Mouse (Mus musculus): ENCODE data around the gene Zfp644. TPM values are rescaled to one million over a fixed set of nuclear protein-coding genes. Genes with fewer than 3 reads are reported as not detected.

Gene Zfp644
- polyA plus RNA-seq, 1 experiment, result 32.0 TPM

GRCm38 (mm10) chr5:106614570-106614969 is 82.5 kb downstream of the Zfp644 start:
- no peaks in the 10 kb centered on the region for H3K27me3 ChIP-seq (ENCODE audit: control insufficient read depth, insufficient read depth, low read length)
- H3K36me3 ChIP-seq (ENCODE audit: control insufficient read depth, insufficient read depth, low read length), result peaks cover 16% of the 10 kb centered on the region
- TF ChIP-seq POLR2A (IDR thresholded peaks at IDR 0.05; ENCODE audit: control insufficient read depth, extremely low read depth, insufficient read depth, low read length, poor library complexity) (no peak), CTCF (IDR thresholded peaks at IDR 0.05; ENCODE audit: borderline replicate concordance, control insufficient read depth, extremely low read depth, insufficient read depth, low read length, poor library complexity) (no peak)
- no peak overlapping the region for H3K27ac ChIP-seq (ENCODE audit: control insufficient read depth, insufficient read depth, low read length)
- DNase-seq, result no peak
- H3K4me1 ChIP-seq (replicated peaks; ENCODE audit: control insufficient read depth, insufficient read depth, low read length), result no peaks in the 10 kb centered on the region
- WGBS, result 92% methylated on average over 7 of the region's 7 CpGs
- H3K4me3 ChIP-seq (ENCODE audit: control insufficient read depth, insufficient read depth, low read length), result no peak overlapping the region

GRCm38 (mm10) chr5:106612151-106612550 is 84.9 kb downstream of the Zfp644 start:
- 98% methylated on average over 2 of the region's 2 CpGs for WGBS
- H3K27me3 ChIP-seq (ENCODE audit: control insufficient read depth, insufficient read depth, low read length), result no peaks in the 10 kb centered on the region
- H3K27ac ChIP-seq (ENCODE audit: control insufficient read depth, insufficient read depth, low read length), result no peak overlapping the region
- no peaks in the 10 kb centered on the region for H3K4me1 ChIP-seq (replicated peaks; ENCODE audit: control insufficient read depth, insufficient read depth, low read length)
- no peak for DNase-seq
- TF ChIP-seq POLR2A (IDR thresholded peaks at IDR 0.05; ENCODE audit: control insufficient read depth, extremely low read depth, insufficient read depth, low read length, poor library complexity) (no peak), CTCF (IDR thresholded peaks at IDR 0.05; ENCODE audit: borderline replicate concordance, control insufficient read depth, extremely low read depth, insufficient read depth, low read length, poor library complexity) (no peak)
- H3K36me3 ChIP-seq (ENCODE audit: control insufficient read depth, insufficient read depth, low read length), result no peaks in the 10 kb centered on the region; the same call in 1 of the 2 replicates
- no peak overlapping the region for H3K4me3 ChIP-seq (ENCODE audit: control insufficient read depth, insufficient read depth, low read length)

DNA sequence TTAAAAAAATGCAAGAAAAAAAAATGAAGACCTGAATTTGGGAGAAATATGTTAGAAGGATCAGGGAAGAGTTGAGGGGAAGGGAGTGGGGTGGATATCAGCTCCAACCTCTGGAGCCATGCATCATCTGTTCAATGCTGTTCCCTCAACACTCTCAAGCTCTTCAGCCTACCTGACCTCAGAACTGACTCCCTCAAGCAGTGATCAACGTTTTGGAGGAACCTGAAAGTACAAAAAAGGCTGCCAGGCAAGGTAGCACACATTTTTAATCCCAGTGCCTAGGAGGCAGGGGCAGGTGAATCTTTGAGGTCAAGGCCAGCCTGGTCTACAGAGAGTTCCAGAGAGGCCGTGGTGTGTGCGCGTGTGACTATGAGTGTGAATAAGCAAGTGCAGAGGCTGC is 88.3 kb downstream of the Zfp644 start, which contains the start of gene Gm17304:
Gene Gm17304 (plus strand): TSS at position 301 of the 400 bp plus-strand sequence.
- no peaks in the 10 kb centered on the region for H3K27me3 ChIP-seq (ENCODE audit: control insufficient read depth, insufficient read depth, low read length)
- no peaks in the 10 kb centered on the region; the same call in 1 of the 2 replicates for H3K36me3 ChIP-seq (ENCODE audit: control insufficient read depth, insufficient read depth, low read length)
- TF ChIP-seq POLR2A (IDR thresholded peaks at IDR 0.05; ENCODE audit: control insufficient read depth, extremely low read depth, insufficient read depth, low read length, poor library complexity) (no peak), CTCF (IDR thresholded peaks at IDR 0.05; ENCODE audit: borderline replicate concordance, control insufficient read depth, extremely low read depth, insufficient read depth, low read length, poor library complexity) (no peak)
- H3K27ac ChIP-seq (ENCODE audit: control insufficient read depth, insufficient read depth, low read length), result no peak within 1 kb of the TSS
- DNase-seq, result no peak
- WGBS, result 97% methylated on average over 4 of the region's 4 CpGs
- H3K4me1 ChIP-seq (replicated peaks; ENCODE audit: control insufficient read depth, insufficient read depth, low read length), result no peaks in the 10 kb centered on the region
- no peak within 1 kb of the TSS for H3K4me3 ChIP-seq (ENCODE audit: control insufficient read depth, insufficient read depth, low read length)

DNA sequence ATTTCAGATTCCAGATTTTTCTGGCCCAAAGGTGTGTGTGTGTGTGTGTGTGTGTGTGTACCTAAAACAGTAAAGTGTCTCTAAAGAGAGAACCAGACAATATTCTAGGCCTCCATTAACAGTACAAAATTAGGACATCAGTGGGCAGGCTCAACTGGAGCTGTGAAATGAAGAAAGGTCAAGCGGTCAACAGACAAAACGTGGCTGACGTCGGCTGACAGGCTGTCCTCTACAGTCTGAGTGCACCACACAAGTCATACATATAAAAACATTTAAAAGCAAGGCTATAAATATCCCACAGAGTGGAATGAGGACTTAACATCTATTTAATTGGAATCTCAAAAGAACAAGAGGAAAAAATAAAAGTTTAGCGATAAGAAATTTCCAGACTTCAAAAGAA is 90.0 kb downstream of the Zfp644 start:
- no peak for TF ChIP-seq CTCF (IDR thresholded peaks at IDR 0.05; ENCODE audit: borderline replicate concordance, control insufficient read depth, extremely low read depth, insufficient read depth, low read length, poor library complexity)
- TF ChIP-seq POLR2A (IDR thresholded peaks at IDR 0.05; ENCODE audit: control insufficient read depth, extremely low read depth, insufficient read depth, low read length, poor library complexity), result no peak
- Histone ChIP-seq H3K27ac (ENCODE audit: control insufficient read depth, insufficient read depth, low read length) (no peak overlapping the region), H3K27me3 (ENCODE audit: control insufficient read depth, insufficient read depth, low read length) (no peaks in the 10 kb centered on the region), H3K4me1 (replicated peaks; ENCODE audit: control insufficient read depth, insufficient read depth, low read length) (no peaks in the 10 kb centered on the region), H3K4me3 (ENCODE audit: control insufficient read depth, insufficient read depth, low read length) (no peak overlapping the region), H3K36me3 (ENCODE audit: control insufficient read depth, insufficient read depth, low read length) (no peaks in the 10 kb centered on the region; the same call in 1 of the 2 replicates)
- no peak for DNase-seq
- 98% methylated on average over 5 of the region's 5 CpGs for WGBS

GRCm38 (mm10) chr5:106605096-106605495 is 92.0 kb downstream of the Zfp644 start:
- H3K27ac ChIP-seq (ENCODE audit: control insufficient read depth, insufficient read depth, low read length), result no peak overlapping the region
- H3K36me3 ChIP-seq (ENCODE audit: control insufficient read depth, insufficient read depth, low read length), result no peaks in the 10 kb centered on the region
- no peaks in the 10 kb centered on the region for H3K27me3 ChIP-seq (ENCODE audit: control insufficient read depth, insufficient read depth, low read length)
- 97% methylated on average over 6 of the region's 6 CpGs for whole genome bisulfite sequencing
- DNase-seq, result no peak
- TF ChIP-seq POLR2A (IDR thresholded peaks at IDR 0.05; ENCODE audit: control insufficient read depth, extremely low read depth, insufficient read depth, low read length, poor library complexity) (no peak), CTCF (IDR thresholded peaks at IDR 0.05; ENCODE audit: borderline replicate concordance, control insufficient read depth, extremely low read depth, insufficient read depth, low read length, poor library complexity) (no peak)
- no peak overlapping the region for H3K4me3 ChIP-seq (ENCODE audit: control insufficient read depth, insufficient read depth, low read length)
- H3K4me1 ChIP-seq (replicated peaks; ENCODE audit: control insufficient read depth, insufficient read depth, low read length), result no peaks in the 10 kb centered on the region

GRCm38 (mm10) chr5:106604381-106604780 is 92.7 kb downstream of the Zfp644 start:
- no peak for DNase-seq
- H3K4me1 ChIP-seq (replicated peaks; ENCODE audit: control insufficient read depth, insufficient read depth, low read length), result no peaks in the 10 kb centered on the region
- no peak overlapping the region for H3K4me3 ChIP-seq (ENCODE audit: control insufficient read depth, insufficient read depth, low read length)
- no peaks in the 10 kb centered on the region for H3K27me3 ChIP-seq (ENCODE audit: control insufficient read depth, insufficient read depth, low read length)
- no peaks in the 10 kb centered on the region for H3K36me3 ChIP-seq (ENCODE audit: control insufficient read depth, insufficient read depth, low read length)
- WGBS, result 99% methylated on average over 5 of the region's 5 CpGs
- no peak overlapping the region for H3K27ac ChIP-seq (ENCODE audit: control insufficient read depth, insufficient read depth, low read length)
- TF ChIP-seq POLR2A (IDR thresholded peaks at IDR 0.05; ENCODE audit: control insufficient read depth, extremely low read depth, insufficient read depth, low read length, poor library complexity) (no peak), CTCF (IDR thresholded peaks at IDR 0.05; ENCODE audit: borderline replicate concordance, control insufficient read depth, extremely low read depth, insufficient read depth, low read length, poor library complexity) (no peak)

DNA sequence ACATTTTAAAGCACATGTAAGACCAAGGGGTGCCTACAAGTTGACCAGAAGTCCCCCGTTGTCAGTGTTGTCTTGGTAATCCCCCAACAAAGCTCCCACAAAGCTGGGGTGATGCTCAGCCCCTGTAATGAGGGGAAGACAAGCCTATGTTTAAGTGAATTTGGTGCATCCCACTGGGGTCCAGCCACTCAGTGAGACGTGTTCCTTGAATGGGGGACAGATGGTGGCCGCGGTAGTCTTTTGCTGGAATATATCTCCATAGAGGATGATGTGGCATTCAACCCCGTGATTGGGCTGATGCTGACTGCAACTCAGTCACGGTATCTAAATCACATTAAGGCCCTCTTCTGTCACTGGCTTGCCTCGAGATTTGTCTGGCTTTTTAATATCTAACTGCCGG is 97.6 kb downstream of the Zfp644 start:
- Histone ChIP-seq H3K36me3 (ENCODE audit: control insufficient read depth, insufficient read depth, low read length) (no peaks in the 10 kb centered on the region), H3K4me3 (ENCODE audit: control insufficient read depth, insufficient read depth, low read length) (no peak overlapping the region), H3K4me1 (replicated peaks; ENCODE audit: control insufficient read depth, insufficient read depth, low read length) (no peaks in the 10 kb centered on the region), H3K27me3 (ENCODE audit: control insufficient read depth, insufficient read depth, low read length) (no peaks in the 10 kb centered on the region), H3K27ac (ENCODE audit: control insufficient read depth, insufficient read depth, low read length) (no peak overlapping the region)
- no peak for TF ChIP-seq POLR2A (IDR thresholded peaks at IDR 0.05; ENCODE audit: control insufficient read depth, extremely low read depth, insufficient read depth, low read length, poor library complexity)
- TF ChIP-seq CTCF (IDR thresholded peaks at IDR 0.05; ENCODE audit: borderline replicate concordance, control insufficient read depth, extremely low read depth, insufficient read depth, low read length, poor library complexity), result no peak
- DNase-seq, result no peak
- 97% methylated on average over 8 of the region's 8 CpGs for WGBS
